Mouse (Mus musculus) central nervous system, embryonic 11.5 days (tissue): ENCODE results near the gene Polr2c. TPM values are rescaled to one million over a fixed set of nuclear protein-coding genes. Genes with fewer than 3 reads are reported as not detected.

Experiments used
- polyA plus RNA-seq: library from polyadenylated mRNA; depleted of rRNA; stranded (reverse); fragments of >200 nt; gene quantifications from 2 replicates; pipeline ENCODE4 v1.2.3, GENCODE M21; 2012; rRNA removed

Polr2c gene
- 124 and 127 TPM in 2 replicates for polyA plus RNA-seq

DNA sequence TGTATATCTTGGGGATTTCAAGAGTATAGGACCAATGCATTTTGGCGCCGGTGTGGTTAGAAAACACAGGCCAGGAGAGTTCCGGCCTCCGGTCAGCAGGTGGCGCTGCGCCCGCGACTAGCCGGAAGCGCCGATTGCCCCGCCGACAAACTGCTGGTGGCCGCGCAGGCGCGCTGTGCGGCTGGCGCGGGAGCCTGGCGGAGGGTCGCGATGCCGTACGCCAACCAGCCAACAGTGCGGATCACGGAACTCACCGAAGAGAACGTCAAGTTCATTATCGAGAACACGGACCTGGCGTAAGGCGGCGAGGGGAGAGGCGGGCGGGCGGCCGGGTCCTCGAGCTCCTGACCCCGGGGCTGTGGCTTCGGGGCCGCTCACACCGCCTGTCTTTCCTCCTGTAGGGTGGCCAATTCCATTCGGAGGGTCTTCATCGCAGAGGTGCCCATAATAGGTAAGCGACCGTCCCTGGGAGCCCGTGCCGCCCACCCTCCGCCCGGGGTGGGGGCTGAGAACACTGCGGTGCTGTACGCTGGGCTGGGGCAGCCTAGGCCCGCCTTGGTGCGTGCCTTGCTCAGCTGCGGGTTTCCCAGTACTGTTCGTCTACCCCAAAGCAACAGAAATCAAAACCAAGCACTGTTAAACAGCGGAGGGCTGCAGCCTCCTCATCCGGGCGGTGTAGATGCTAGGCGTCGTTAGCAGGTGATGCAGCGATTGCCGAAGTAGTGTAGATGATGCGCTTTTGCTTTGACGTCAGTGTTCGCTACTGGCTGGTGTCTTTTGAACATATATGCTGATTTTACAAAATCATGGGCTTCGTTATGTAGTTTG is at the start of gene Polr2c:
Polr2c (plus strand) TSS at position 105 of the 828 bp plus-strand sequence.

DNA sequence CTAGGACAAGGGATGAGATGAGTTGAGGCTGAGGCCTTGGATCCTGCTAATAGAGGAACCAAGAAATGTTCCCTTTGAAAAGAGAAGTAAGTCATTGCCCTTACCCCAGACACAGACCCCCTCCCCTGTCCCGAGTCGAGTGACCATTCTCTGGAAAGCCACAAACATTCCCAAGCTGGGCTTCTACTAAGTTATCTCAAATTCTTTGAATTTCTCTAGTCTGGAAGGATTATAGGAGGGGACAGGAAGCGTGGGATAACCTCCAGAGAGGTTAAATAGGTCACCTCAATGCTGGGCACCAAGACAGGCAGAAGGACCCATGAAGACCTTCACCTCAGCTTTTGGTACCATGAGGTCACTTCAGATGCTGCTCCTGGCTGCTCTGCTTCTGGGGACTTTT is 47.1 kb upstream of the Polr2c start, which contains the start of gene Ccl17:
Ccl17 (plus strand) TSS at position 301 of the 400 bp plus-strand sequence.

DNA sequence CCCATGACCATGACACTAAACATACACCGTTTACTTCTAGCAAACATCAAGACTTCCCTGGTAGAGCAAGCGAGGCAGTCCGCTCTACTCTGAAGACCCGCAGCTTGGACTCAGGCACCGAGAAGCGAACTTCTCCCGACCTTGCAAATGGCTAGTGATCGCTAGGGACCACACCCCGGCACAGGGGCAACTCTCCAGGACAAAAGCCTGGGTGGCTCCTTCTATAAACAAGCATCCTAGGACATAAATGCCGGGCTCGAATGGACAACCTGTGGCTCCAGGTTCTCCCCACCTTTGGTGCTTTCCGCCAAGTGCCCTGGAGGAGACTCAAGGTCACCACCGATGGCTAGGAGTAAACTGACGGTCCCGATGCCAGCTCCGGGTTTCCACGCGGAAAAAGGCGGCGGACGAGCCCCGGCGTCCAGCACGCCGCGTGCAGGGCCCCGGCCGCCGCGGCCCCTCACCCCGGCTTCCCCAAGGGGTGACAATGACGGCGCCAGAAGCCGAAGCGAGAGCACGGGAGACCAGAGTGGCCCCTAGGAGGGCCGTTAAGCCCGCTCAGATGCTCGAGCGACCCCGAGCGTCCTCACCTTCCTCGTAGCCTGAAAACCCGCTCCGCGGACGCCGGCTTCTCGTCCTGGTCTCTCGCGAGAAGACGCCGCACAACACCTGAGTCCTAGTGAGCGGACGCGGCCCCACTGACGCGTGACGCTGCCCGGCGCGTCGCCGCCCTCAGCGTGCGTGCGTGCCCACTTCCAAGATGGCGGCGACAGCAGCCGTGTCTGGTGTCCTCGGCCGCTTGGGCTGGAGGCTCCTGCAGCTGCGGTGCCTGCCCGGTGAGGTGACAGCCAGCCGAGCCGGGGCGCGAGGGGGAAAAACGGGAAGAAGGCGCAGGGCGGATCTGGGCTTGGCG is 19.3 kb upstream of the Polr2c start, which contains the start of the genes Coq9 and Ciapin1:
Coq9 (plus strand) TSS at position 660 of the 913 bp plus-strand sequence.
Ciapin1 (minus strand) TSS at position 697 of the 913 bp plus-strand sequence.

DNA sequence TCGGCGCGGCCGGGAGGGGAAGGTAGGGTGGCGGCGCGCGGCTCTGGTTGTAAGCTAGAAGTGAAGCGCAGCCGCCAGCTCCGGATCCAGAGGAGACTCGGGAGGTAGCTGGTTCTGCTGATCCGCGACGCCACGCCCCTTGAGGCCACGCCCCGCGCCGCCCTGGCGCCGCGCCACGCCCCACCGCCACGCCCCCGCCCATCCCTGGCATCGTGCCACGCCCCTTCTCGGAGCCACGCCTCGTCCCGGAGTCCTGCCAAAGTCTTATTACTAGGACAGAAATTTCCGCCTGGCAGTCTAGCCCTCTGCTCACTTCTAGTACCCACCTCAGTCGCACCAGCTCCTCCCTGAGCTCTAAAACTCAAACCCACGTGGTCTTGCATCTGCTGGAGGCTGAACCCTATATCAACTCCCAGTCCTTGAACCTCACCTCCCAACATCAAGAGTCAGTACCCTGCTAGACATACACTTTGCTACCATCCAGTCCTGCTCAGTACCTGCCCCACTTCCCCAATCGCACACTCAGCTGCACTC is 19.0 kb downstream of the Polr2c start, which contains the start of gene Dok4:
Dok4 (minus strand) TSS at position 134 of the 534 bp plus-strand sequence.

DNA sequence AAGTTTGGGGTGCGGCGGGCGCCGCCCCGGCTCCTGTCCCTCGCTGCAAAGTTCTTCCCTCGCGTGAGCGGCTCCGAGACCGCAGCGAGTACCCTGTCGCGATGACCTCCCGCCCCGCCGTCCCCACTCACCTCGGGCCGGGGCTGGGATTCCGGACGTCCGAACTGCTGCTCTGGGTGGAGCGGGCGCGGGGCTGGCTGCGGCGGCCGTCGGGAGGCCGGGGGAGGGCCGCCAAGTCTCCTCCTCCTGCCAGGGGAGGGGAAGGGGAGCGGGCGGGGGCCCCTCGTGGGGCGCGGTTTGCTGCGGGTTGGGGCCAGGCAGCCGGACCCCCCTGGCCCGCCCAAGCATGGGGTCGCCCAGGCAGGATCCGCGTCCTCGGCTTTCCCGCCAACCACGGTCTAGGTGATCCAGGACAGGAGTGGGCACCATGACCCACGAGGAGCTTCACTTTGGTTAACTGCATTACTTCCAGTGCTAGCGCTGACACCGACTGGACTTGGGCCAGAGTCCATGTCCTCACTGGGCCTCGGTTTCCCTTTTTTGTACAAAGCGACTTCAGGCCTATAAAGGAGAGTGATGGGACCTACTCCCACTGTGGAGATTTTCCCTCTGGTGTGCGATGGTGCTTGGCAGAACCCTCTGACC is 60.7 kb downstream of the Polr2c start, which contains the start of gene Ccdc102a:
Ccdc102a (minus strand) TSS at position 248 of the 645 bp plus-strand sequence.

Other genes starting within 250 kb of the Polr2c start
- gene Arl2bp, start 190.8 kb upstream of the Polr2c start, polyA plus RNA-seq, result 170 and 186 TPM in 2 replicates
- gene Pllp, start 161.2 kb upstream of the Polr2c start, polyA plus RNA-seq, result 0.19 and 0.29 TPM in 2 replicates
- not detected in 2 replicates for gene Ccl22, start 111.9 kb upstream of the Polr2c start, polyA plus RNA-seq
- 7.0 and 7.1 TPM in 2 replicates for gene Cx3cl1, start 85.4 kb upstream of the Polr2c start, polyA plus RNA-seq
- 0.15 TPM in 1 of 2 replicates, not detected in the other for gene Ccl17, start 47.0 kb upstream of the Polr2c start, polyA plus RNA-seq
- 56.5 and 57.9 TPM in 2 replicates for gene Coq9, start 19.1 kb upstream of the Polr2c start, polyA plus RNA-seq
- 71.1 and 73.5 TPM in 2 replicates for gene Ciapin1, start 19.1 kb upstream of the Polr2c start, polyA plus RNA-seq
- 15.2 and 21.9 TPM in 2 replicates for gene Dok4, start 18.9 kb downstream of the Polr2c start, polyA plus RNA-seq
- gene Ccdc102a, start 60.6 kb downstream of the Polr2c start, polyA plus RNA-seq, result 24.7 and 25.5 TPM in 2 replicates
- gene Adgrg5, start 66.2 kb downstream of the Polr2c start, polyA plus RNA-seq, result 0.20 and 0.42 TPM in 2 replicates
- gene Adgrg1, start 117.3 kb downstream of the Polr2c start, polyA plus RNA-seq, result 160 and 196 TPM in 2 replicates
- 3.7 and 5.3 TPM in 2 replicates for gene Adgrg3, start 160.2 kb downstream of the Polr2c start, polyA plus RNA-seq
- 0.25 and 0.55 TPM in 2 replicates for gene Drc7, start 197.7 kb downstream of the Polr2c start, polyA plus RNA-seq
- 28.8 and 36.1 TPM in 2 replicates for gene Katnb1, start 223.7 kb downstream of the Polr2c start, polyA plus RNA-seq